7 mouse cellular contexts compared by ENCODE assay signal in the genomic region with DNA sequence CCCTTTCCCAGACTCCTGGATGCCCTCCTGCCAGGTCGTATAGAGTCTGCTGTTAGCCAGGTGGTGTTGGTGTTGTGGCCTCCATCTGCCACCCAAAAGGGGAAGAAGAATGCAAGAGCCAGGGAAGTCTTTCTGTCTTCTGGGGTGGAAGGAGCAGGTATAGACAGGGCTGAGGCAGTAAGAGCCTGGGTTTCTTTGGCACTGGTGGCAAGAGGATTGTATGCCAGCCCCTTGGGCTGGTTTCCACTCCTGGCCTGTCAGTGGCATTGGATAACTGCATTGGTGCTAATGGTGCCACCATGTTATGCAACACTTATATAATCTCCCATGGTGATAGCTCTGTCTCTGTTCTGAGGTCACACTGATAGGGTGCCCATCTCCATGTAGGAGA. TPM values are rescaled to one million over a fixed set of nuclear protein-coding genes. Genes with fewer than 3 reads are reported as not detected.
A peak's percentile ranks its signal among the peaks of the same experiment; 100 is the strongest.
DNase-seq lines count a peak whose midpoint lies in the region; ATAC-seq lines count a peak whose summit lies in the region.

No protein-coding gene starts in this region.

- peak overlapping the region; percentile 100 for H3K4me2 ChIP-seq in heart, embryonic 16.5 days (ENCODE audit: low read depth, low read length)

- H3K36me3 ChIP-seq in heart, embryonic 16.5 days (ENCODE audit: control insufficient read depth, insufficient read depth): no peaks in the 10 kb centered on the region

- no peaks in the 10 kb centered on the region for H3K27me3 ChIP-seq in heart, embryonic 16.5 days (ENCODE audit: control insufficient read depth, insufficient read depth, low read length)

- peak; percentile 26 for DNase-seq in right cerebral cortex, adult 18-20 months
- DNase-seq in right cerebral cortex, postnatal 14 days: no peak
- DNase-seq in cerebellum, postnatal 10 days: peak; percentile 36 to 56
- DNase-seq in left cerebral cortex, postnatal 36 days (ENCODE audit: low spot score in 2 of 2): peak; percentile 44

- intact Hi-C loops in left cerebral cortex, postnatal 36 days (cut with DNase I): loop anchor here (2.0 kb wide), 1 partner anchor 39 kb away; no protein-coding TSS in a partner anchor

- no peak overlapping the region for H3K27ac ChIP-seq in heart, embryonic 16.5 days (ENCODE audit: low read length)

- no peaks in the 10 kb centered on the region for H3K9me3 ChIP-seq in heart, embryonic 16.5 days (replicated peaks; ENCODE audit: control insufficient read depth, low read length)

- peak overlapping the region; percentile 84 for H3K4me3 ChIP-seq in heart, embryonic 16.5 days (ENCODE audit: low read length)

- ATAC-seq in heart, embryonic 16.5 days (replicated peaks; ENCODE audit: extremely low read depth, insufficient read depth, low FRiP score): no peak
- peak; percentile 14; the same call in 1 of the 2 replicates for ATAC-seq in neutrophil, adult 5-6 weeks (ENCODE audit: extremely low read depth, insufficient number of reproducible peaks, low FRiP score, poor library complexity, severe bottlenecking)
- no peak for ATAC-seq in megakaryocyte progenitor cell, adult 5-6 weeks (replicated peaks; ENCODE audit: poor library complexity)

- WGBS in heart, embryonic 16.5 days: 29% methylated on average over 1 of the region's 1 CpGs

- H3K4me1 ChIP-seq in heart, embryonic 16.5 days (ENCODE audit: control insufficient read depth, insufficient read depth, low read length): peaks cover 12% of the 10 kb centered on the region

- no peak overlapping the region for H3K9ac ChIP-seq in heart, embryonic 16.5 days (ENCODE audit: low read length)

RNA-seq across cellular contexts. Expression of gene Cd34, which starts 38.7 kb away (rescaled TPM):
- 110 and 124 TPM in 2 replicates for polyA plus RNA-seq in heart, embryonic 16.5 days (2015; fragmentation: Nextera tagmentation; extraction: Ambion mirVana)
- 10 to 100 TPM; 52.1 to 77.5 TPM for total RNA-seq in left cerebral cortex, postnatal 36 days (2021)
- 0.49 and 0.58 TPM in 2 replicates for total RNA-seq in neutrophil, adult 5-6 weeks (2017)
- total RNA-seq in megakaryocyte progenitor cell, adult 5-6 weeks (2015): 177 and 202 TPM in 2 replicates
- 240 and 266 TPM in 2 replicates for total RNA-seq in megakaryocyte progenitor cell, adult 5-6 weeks (2017)

Comparison
In these comparisons a context has a peak if more than half of its experiments do, and no peak if none do; other contexts are left out.
1. RNA of gene Cd34, which starts 38.7 kb away (total RNA-seq): 177 to 266 TPM in megakaryocyte progenitor cell, adult 5-6 weeks and 52.1 to 77.5 TPM in left cerebral cortex, postnatal 36 days; 0.49 to 0.58 TPM in neutrophil, adult 5-6 weeks; every median in the first group is over 10 times any median in the second.